Mouse (Mus musculus) adrenal gland, postnatal 36 days (tissue): ENCODE results near the gene Ptgr1. TPM values are rescaled to one million over a fixed set of nuclear protein-coding genes. Genes with fewer than 3 reads are reported as not detected.

ENCODE experiments used
- DNase-seq, 2 experiments: peaks; one replicate each; pipeline ENCODE4 v3.0.0; 2021; ENCODE audit warnings: mixed read lengths in 1 of 2
- total RNA-seq, 2 experiments: library from RNA; stranded (reverse); gene quantifications; 2 replicates each; pipeline ENCODE4 v1.2.3; 2021

The Ptgr1 gene
- total RNA-seq, 2 experiments from 2014 or later, result 19.2 to 30.0 TPM

GRCm38 (mm10) chr4:58990609-58991434 lies 3.9 kb upstream of the Ptgr1 start:
- no peak for DNase-seq

- no peak for DNase-seq
These were observed 2.5 kb upstream of the Ptgr1 start for GRCm38 (mm10) chr4:58989303-58989898.

- DNase-seq, result peak; percentile 80 to 87
These were observed 1.7 kb downstream of the Ptgr1 start for GRCm38 (mm10) chr4:58985157-58985648.

GRCm38 (mm10) chr4:58982806-58983205 lies 4.1 kb downstream of the Ptgr1 start:
- no peak for DNase-seq

GRCm38 (mm10) chr4:58981421-58981820 lies 5.5 kb downstream of the Ptgr1 start:
- DNase-seq, result no peak

GRCm38 (mm10) chr4:58975711-58976110 lies 11.2 kb downstream of the Ptgr1 start:
- no peak for DNase-seq

GRCm38 (mm10) chr4:58970678-58971077 lies 16.2 kb downstream of the Ptgr1 start:
- DNase-seq, result no peak

GRCm38 (mm10) chr4:58965136-58965535 lies 21.8 kb downstream of the Ptgr1 start:
- no peak for DNase-seq

GRCm38 (mm10) chr4:58963271-58963670 lies 23.6 kb downstream of the Ptgr1 start:
- no peak for DNase-seq

GRCm38 (mm10) chr4:58961719-58962118 lies 25.2 kb downstream of the Ptgr1 start:
- DNase-seq, result no peak

GRCm38 (mm10) chr4:58952630-58953029 lies 34.3 kb downstream of the Ptgr1 start:
- DNase-seq, result no peak

GRCm38 (mm10) chr4:58948391-58948790 lies 38.5 kb downstream of the Ptgr1 start:
- no peak for DNase-seq

GRCm38 (mm10) chr4:58944695-58945094 lies 42.2 kb downstream of the Ptgr1 start:
- no peak for DNase-seq

- no peak for DNase-seq
These were observed 42.7 kb downstream of the Ptgr1 start for GRCm38 (mm10) chr4:58944206-58944553.

- peak; percentile 82 to 89 for DNase-seq
These were observed 43.3 kb downstream of the Ptgr1 start, which contains the start of gene Zkscan16 for GRCm38 (mm10) chr4:58943420-58944205. TSS of gene Zkscan16 (plus strand) at chr4:58943628.

- DNase-seq, result no peak
These were observed 44.0 kb downstream of the Ptgr1 start for GRCm38 (mm10) chr4:58942942-58943341.

- no peak for DNase-seq
These were observed 45.3 kb downstream of the Ptgr1 start for GRCm38 (mm10) chr4:58941638-58942037.

- DNase-seq, result peak; percentile 15 to 24
These were observed 51.1 kb downstream of the Ptgr1 start for GRCm38 (mm10) chr4:58935846-58936245.

- DNase-seq, result peak; percentile 47 to 63
These were observed 52.0 kb downstream of the Ptgr1 start for GRCm38 (mm10) chr4:58934746-58935476.

GRCm38 (mm10) chr4:58934308-58934707 lies 52.6 kb downstream of the Ptgr1 start:
- DNase-seq, result no peak

- no peak for DNase-seq
These were observed 54.4 kb downstream of the Ptgr1 start for GRCm38 (mm10) chr4:58932541-58932940.

- DNase-seq, result no peak
These were observed 59.3 kb downstream of the Ptgr1 start for GRCm38 (mm10) chr4:58927661-58928060.
